Mouse (Mus musculus) mouse embryonic stem cell (cell line): ENCODE measurements around the gene Asb9.

Experiments
- in situ Hi-C, 2 experiments: fragments of 300-500 bp; cut with MboI; formaldehyde crosslinking; loops; 1 replicate in 1 of 2; 3 replicates in 1 of 2; pipeline ENCODE4 v1.14.3; 2019 to 2020; ENCODE audit warnings: low sequenced_read_pairs in 2 of 2, low pct_unique_long_range_greater_than_20kb in 1 of 2, mixed read lengths in 1 of 2; ENCODE audit not compliant: unreplicated experiment in 1 of 2

Asb9 gene

DNA sequence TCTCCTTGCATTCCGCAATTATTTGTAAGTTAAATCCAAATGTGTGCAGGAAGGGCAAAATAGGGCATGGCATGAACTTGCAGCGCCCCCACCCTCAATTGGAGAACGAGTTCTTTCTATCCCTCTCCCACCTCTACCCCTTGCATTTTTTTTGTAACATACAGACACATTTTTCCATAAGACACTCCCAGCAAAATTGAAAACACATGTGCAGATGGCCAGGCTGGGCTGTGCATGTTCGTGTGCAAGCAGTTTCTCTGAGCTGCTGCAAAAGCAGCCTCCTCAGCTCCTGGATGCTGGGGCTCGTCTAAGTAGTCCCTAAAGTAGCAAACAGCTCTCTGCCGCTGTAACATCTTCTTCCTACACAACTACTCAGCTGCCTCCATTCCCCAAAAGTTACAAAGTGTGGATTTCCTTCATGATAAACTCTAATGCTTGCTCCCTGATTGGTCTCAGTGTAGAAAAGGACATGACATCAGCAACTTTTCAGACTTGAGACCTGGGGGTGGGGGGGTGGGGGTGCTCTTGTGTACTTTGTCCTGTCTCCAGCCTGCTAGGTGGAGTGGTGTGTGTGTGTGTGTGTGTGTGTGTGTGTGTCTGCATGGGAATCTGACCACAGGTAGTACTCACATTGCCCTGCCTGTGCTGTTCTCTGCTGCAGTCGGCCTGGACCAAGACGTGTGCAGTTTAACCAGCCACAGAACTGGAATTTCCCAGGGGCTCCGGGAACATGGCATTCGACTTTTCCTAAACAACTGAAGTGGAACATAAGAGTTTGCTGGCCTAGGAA is at the start of gene Asb9:
Asb9 (plus strand) TSS at position 619 of the 790 bp plus-strand sequence.
- in situ Hi-C loops, result no loop called here

- in situ Hi-C loops, result no loop called here
Measured at GRCm38 (mm10) chrX:164459205-164459878, 46.8 kb upstream of the Asb9 start.

DNA sequence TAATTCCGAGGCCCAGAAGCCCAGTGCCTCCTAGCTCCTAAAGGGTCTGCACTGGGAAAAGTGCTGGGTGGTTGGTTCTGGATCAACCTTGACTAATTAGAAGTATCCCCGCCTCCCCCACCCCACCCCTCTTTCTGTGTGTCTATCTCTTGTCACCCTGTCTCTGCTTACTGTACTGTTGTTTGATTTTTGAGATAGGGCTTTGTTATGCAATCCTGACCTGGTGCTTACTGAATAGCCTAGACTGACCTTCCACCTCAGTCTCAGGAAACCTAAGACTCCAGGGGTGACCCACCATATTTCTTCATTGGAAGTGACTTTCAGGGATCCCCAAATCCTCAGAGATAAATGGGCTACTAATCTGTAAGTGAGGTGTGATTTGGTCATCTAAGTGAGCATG is 3.9 kb upstream of the Asb9 start:
- in situ Hi-C loops, result no loop called here

GRCm38 (mm10) chrX:164507068-164507467 is 941 bp downstream of the Asb9 start:
- in situ Hi-C loops, result no loop called here

DNA sequence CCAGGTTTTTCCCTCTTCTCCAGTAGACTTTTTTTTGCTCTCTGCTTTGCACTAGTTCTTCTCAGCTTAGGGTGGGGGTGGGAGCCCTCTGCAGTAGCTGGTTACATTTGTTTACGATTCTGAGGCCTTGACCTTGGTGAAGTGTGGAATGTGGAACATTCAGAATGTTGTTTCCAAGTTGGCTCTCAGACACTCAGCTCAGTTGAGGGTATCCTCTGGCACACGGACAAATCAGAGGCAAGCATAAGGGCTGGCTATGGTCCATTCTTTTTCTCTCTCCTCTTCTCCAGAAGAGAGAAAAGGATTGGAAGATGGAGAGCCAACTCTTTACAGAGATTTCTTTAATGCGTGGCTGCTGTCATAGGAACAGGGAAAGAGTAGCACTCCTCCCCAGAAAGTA is 2.6 kb downstream of the Asb9 start:
- in situ Hi-C loops, result no loop called here

DNA sequence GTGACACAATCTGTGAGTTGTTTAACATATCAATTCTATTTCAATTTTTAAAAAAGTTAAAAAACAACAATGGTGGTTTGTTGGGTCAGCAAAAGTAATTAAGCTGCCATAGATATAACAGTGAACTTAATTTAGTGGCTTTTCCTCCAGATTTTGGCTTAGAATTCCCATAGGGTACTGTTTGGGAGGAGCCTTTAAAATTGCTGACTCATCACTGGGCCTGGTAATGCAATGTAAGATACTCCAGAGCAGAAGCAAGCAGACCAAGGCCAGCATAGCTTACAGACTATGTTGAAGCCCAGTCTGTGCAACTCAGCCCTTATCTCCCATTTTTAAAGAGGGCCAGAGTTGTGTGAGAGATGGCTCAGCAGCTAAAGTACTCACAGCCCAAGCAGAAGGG is 16.0 kb downstream of the Asb9 start:
- in situ Hi-C loops, result no loop called here

DNA sequence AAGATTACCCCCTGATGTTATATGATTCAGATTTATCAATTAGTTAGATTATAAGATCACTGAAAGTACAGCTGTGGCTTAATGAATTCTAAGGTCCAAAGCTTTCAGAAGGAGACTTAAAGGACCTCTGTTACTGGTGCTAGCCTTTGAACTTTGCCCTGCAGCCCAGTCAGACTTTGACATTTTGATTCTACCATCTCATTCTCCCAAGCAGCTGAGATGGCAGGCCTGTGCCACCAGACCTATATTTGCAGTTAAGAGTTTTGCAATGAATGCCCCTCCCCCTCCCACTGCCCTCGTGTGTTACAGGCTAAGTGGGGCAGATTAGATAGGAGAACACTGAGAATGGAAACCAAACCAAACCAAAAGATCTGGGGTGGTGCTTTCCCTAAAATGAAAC is 20.4 kb downstream of the Asb9 start:
- in situ Hi-C loops, result no loop called here

- in situ Hi-C loops, result no loop called here
Measured at GRCm38 (mm10) chrX:164541436-164542317, 35.5 kb downstream of the Asb9 start.

- in situ Hi-C loops, result no loop called here
Measured at GRCm38 (mm10) chrX:164570195-164570594, 64.1 kb downstream of the Asb9 start.

GRCm38 (mm10) chrX:164576967-164577366 is 70.8 kb downstream of the Asb9 start:
- in situ Hi-C loops, result no loop called here
